Mouse (Mus musculus) small intestine, adult 2 months (tissue): ENCODE data around the gene Tead1.

Experiments used
- CTCF ChIP-seq: fragments of 200-500 bp; IDR thresholded peaks from 2 replicates; pipeline ENCODE4 v1.5.1; 2012; ENCODE audit warnings: low read depth, mild to moderate bottlenecking, control low read depth, inconsistent platforms, low read length, moderate library complexity, mixed read lengths; ENCODE audit not compliant: insufficient replicate concordance, insufficient read length; ENCODE audit errors: extremely low read depth
- POLR2A ChIP-seq: fragments of 200-500 bp; IDR thresholded peaks from 2 replicates; pipeline ENCODE4 v1.6.1; 2012; ENCODE audit warnings: low read depth, mild to moderate bottlenecking, control low read depth, inconsistent platforms, low read length, moderate library complexity

DNA sequence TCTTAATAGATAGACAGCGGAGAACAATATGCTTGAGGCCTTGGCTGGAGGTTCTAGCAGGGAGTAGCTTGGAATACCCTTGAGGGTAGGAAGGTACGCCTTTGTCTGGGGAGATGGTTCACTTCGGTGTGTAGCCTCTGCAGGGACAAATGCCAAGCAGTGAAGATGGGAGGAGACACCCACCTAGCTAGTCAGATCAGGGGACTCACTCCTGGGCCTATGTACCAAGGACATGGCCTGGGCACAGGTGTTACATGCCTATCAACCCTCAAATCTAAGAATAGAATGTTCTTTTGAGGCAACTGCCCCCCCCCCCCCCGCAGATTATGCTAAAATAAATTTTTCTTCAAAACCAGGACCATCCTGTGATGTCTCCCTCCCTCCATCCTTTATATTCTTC lies 110.6 kb downstream of the Tead1 start:
- TF ChIP-seq CTCF (no peak), POLR2A (no peak)
